Mouse (Mus musculus): ENCODE measurements around the gene Cwc22. TPM values are rescaled to one million over a fixed set of nuclear protein-coding genes. Genes with fewer than 3 reads are reported as not detected.

The Cwc22 gene
- total and polyA plus RNA-seq, 3 experiments: 2.1 to 15.5 (median 10.7) TPM

GRCm38 (mm10) chr2:77941944-77942343 is 4.2 kb downstream of the Cwc22 start:
- 89% methylated on average over 2 of the region's 2 CpGs for WGBS

DNA sequence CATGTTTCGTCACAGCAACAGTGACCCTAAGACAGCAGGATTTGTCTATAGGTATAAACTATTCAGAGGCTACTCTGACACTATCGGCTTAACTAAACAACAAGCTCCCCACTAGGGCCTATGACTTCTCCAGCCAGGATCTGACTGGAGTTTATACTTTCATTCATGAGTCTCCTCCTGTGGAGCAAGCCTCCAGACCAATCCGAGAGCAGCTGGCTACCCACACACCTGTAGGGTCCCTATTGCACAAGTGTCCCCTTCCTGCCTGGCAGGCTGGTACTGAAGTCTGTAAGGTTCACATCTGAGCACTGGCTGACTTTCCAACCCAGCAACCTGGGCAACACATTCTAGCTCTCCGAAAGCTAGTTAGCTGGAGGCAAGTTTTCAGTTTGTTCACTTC is 7.9 kb downstream of the Cwc22 start:
- Histone ChIP-seq H3K9ac (ENCODE audit: low read depth, low read length) (no peak overlapping the region), H3K27me3 (ENCODE audit: control insufficient read depth, insufficient read depth, low read length) (no peaks in the 10 kb centered on the region), H3K4me1 (ENCODE audit: control insufficient read depth, insufficient read depth, low read length) (no peaks in the 10 kb centered on the region), H3K27ac (no peak overlapping the region), H3K79me2 (replicated peaks; ENCODE audit: control insufficient read depth, insufficient read depth, low read length) (no peaks in the 10 kb centered on the region; the same call in 1 of the 2 replicates), H3K4me3 (no peak overlapping the region), H3K36me3 (ENCODE audit: control insufficient read depth, insufficient read depth, low read length) (peaks cover 2% of the 10 kb centered on the region)
- 96% methylated on average over 4 of the region's 4 CpGs for WGBS
- intact Hi-C loops (cut with DNase I): no loop called here
- no peak for DNase-seq
- no peak for TF ChIP-seq CTCF (IDR thresholded peaks at IDR 0.05)
- no peak for TF ChIP-seq POLR2A (IDR thresholded peaks at IDR 0.05; ENCODE audit: insufficient read depth, low read depth, low read length)
- TF ChIP-seq EP300 (IDR thresholded peaks at IDR 0.05; ENCODE audit: insufficient read depth, low read depth, low read length): no peak

More at GRCm38 (mm10) chr2:77941944-77942343, 4.2 kb downstream of the Cwc22 start:
- H3K36me3 ChIP-seq (ENCODE audit: control insufficient read depth, insufficient read depth, low read length): peaks cover 7% of the 10 kb centered on the region
- H3K27me3 ChIP-seq (ENCODE audit: control insufficient read depth, insufficient read depth, low read length): no peaks in the 10 kb centered on the region
- H3K9ac ChIP-seq (ENCODE audit: low read depth, low read length): no peak overlapping the region
- TF ChIP-seq POLR2A (IDR thresholded peaks at IDR 0.05; ENCODE audit: insufficient read depth, low read depth, low read length) (no peak), CTCF (IDR thresholded peaks at IDR 0.05) (no peak), EP300 (IDR thresholded peaks at IDR 0.05; ENCODE audit: insufficient read depth, low read depth, low read length) (no peak)
- no peak overlapping the region for H3K4me3 ChIP-seq
- no peak for DNase-seq
- H3K79me2 ChIP-seq (replicated peaks; ENCODE audit: control insufficient read depth, insufficient read depth, low read length): peaks cover 2% of the 10 kb centered on the region
- H3K4me1 ChIP-seq (ENCODE audit: control insufficient read depth, insufficient read depth, low read length): no peaks in the 10 kb centered on the region; the same call in 1 of the 2 replicates
- intact Hi-C loops (cut with DNase I): no loop called here
- H3K27ac ChIP-seq: no peak overlapping the region

DNA sequence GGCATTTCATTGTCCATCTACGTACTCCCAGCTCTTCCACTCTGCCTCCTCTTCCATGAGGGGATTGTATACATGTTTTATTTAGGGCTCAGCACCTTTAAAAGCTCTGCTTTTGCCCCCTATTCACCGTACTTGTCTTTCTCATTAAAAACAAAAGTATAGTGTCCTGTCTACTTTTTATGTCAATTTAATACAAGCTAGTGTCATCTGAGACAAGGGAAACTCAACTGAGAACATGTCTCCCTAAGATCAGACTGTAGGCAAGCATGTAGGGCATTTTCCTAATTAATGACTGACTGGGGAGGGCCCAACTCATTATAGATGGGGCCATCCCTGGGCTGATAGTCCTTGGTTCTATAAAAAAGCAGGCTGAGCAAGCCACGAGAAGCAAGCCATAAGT is 8.4 kb downstream of the Cwc22 start:
- TF ChIP-seq POLR2A (IDR thresholded peaks at IDR 0.05; ENCODE audit: insufficient read depth, low read depth, low read length): no peak
- TF ChIP-seq CTCF (IDR thresholded peaks at IDR 0.05): no peak
- no peak for TF ChIP-seq EP300 (IDR thresholded peaks at IDR 0.05; ENCODE audit: insufficient read depth, low read depth, low read length)
- 78% methylated on average over 3 of the region's 3 CpGs for WGBS
- intact Hi-C loops (cut with DNase I): no loop called here

DNA sequence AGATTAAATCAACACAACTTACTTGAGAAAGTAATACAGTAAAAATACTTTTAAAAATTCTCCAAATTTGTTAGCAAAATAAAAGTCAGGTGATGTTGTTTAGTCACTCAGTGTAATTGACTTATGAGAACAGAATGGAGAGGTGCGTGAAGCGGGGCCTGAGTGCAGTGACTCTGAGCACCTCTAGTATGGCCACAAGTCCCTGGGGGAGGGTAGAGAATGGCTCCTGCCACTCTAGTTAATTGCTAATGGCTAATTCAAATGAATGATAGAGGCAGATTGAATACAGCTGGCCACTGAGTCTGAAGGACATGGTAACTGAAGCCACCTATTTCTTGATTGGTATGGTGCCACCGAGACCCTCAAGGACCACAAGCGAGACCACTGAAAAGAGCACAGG is 12.0 kb downstream of the Cwc22 start:
- Histone ChIP-seq H3K27ac (no peak overlapping the region), H3K27me3 (ENCODE audit: control insufficient read depth, insufficient read depth, low read length) (no peaks in the 10 kb centered on the region), H3K4me3 (no peak overlapping the region), H3K36me3 (ENCODE audit: control insufficient read depth, insufficient read depth, low read length) (no peaks in the 10 kb centered on the region; the same call in 1 of the 2 replicates), H3K4me1 (ENCODE audit: control insufficient read depth, insufficient read depth, low read length) (no peaks in the 10 kb centered on the region), H3K9ac (ENCODE audit: low read depth, low read length) (no peak overlapping the region), H3K79me2 (replicated peaks; ENCODE audit: control insufficient read depth, insufficient read depth, low read length) (no peaks in the 10 kb centered on the region; the same call in 1 of the 2 replicates)
- 96% methylated on average over 4 of the region's 4 CpGs for WGBS
- DNase-seq: no peak
- TF ChIP-seq CTCF (IDR thresholded peaks at IDR 0.05) (no peak), POLR2A (IDR thresholded peaks at IDR 0.05; ENCODE audit: insufficient read depth, low read depth, low read length) (no peak), EP300 (IDR thresholded peaks at IDR 0.05; ENCODE audit: insufficient read depth, low read depth, low read length) (no peak)
- intact Hi-C loops (cut with DNase I): no loop called here

More for the DNA sequence above, 8.4 kb downstream of the Cwc22 start:
- Histone ChIP-seq H3K4me3 (no peak overlapping the region), H3K4me1 (ENCODE audit: control insufficient read depth, insufficient read depth, low read length) (no peaks in the 10 kb centered on the region), H3K79me2 (replicated peaks; ENCODE audit: control insufficient read depth, insufficient read depth, low read length) (no peaks in the 10 kb centered on the region; the same call in 1 of the 2 replicates), H3K27ac (no peak overlapping the region), H3K36me3 (ENCODE audit: control insufficient read depth, insufficient read depth, low read length) (peaks cover 2% of the 10 kb centered on the region), H3K9ac (ENCODE audit: low read depth, low read length) (no peak overlapping the region), H3K27me3 (ENCODE audit: control insufficient read depth, insufficient read depth, low read length) (no peaks in the 10 kb centered on the region)
- no peak for DNase-seq

DNA sequence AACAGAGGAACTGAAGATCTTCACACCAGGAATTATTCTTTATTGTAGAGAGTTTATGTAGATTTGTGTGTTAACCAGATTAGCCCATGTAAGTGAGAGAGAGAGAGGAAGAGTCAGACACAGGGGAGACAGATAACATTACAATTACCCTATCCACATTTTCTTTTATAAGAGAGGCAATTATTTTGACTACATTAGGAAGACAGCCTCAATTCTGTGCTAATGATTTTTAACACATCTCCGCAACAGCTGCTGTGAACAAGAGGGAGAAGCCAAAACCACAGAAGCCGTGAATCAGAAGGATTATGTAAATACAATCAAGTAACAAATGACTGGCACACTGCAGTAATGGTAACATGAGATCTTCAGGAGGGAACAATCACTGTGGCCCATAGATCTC is 12.5 kb downstream of the Cwc22 start:
- Histone ChIP-seq H3K27me3 (ENCODE audit: control insufficient read depth, insufficient read depth, low read length) (no peaks in the 10 kb centered on the region), H3K27ac (no peak overlapping the region), H3K79me2 (replicated peaks; ENCODE audit: control insufficient read depth, insufficient read depth, low read length) (no peaks in the 10 kb centered on the region; the same call in 1 of the 2 replicates), H3K9ac (ENCODE audit: low read depth, low read length) (no peak overlapping the region), H3K36me3 (ENCODE audit: control insufficient read depth, insufficient read depth, low read length) (no peaks in the 10 kb centered on the region; the same call in 1 of the 2 replicates), H3K4me3 (no peak overlapping the region), H3K4me1 (ENCODE audit: control insufficient read depth, insufficient read depth, low read length) (no peaks in the 10 kb centered on the region)
- DNase-seq: no peak
- WGBS: 82% methylated on average over 2 of the region's 2 CpGs
- intact Hi-C loops (cut with DNase I): no loop called here
- TF ChIP-seq CTCF (IDR thresholded peaks at IDR 0.05) (no peak), EP300 (IDR thresholded peaks at IDR 0.05; ENCODE audit: insufficient read depth, low read depth, low read length) (no peak), POLR2A (IDR thresholded peaks at IDR 0.05; ENCODE audit: insufficient read depth, low read depth, low read length) (no peak)

GRCm38 (mm10) chr2:77931958-77932357 is 14.2 kb downstream of the Cwc22 start:
- H3K9ac ChIP-seq (ENCODE audit: low read depth, low read length): no peak overlapping the region
- TF ChIP-seq CTCF (IDR thresholded peaks at IDR 0.05) (no peak), POLR2A (IDR thresholded peaks at IDR 0.05; ENCODE audit: insufficient read depth, low read depth, low read length) (no peak), EP300 (IDR thresholded peaks at IDR 0.05; ENCODE audit: insufficient read depth, low read depth, low read length) (no peak)
- WGBS: 77% methylated on average over 1 of the region's 1 CpGs
- intact Hi-C loops (cut with DNase I): no loop called here
- no peak overlapping the region for H3K4me3 ChIP-seq
- no peak for DNase-seq
- H3K4me1 ChIP-seq (ENCODE audit: control insufficient read depth, insufficient read depth, low read length): no peaks in the 10 kb centered on the region
- H3K79me2 ChIP-seq (replicated peaks; ENCODE audit: control insufficient read depth, insufficient read depth, low read length): no peaks in the 10 kb centered on the region
- no peaks in the 10 kb centered on the region for H3K27me3 ChIP-seq (ENCODE audit: control insufficient read depth, insufficient read depth, low read length)
- H3K36me3 ChIP-seq (ENCODE audit: control insufficient read depth, insufficient read depth, low read length): no peaks in the 10 kb centered on the region; the same call in 1 of the 2 replicates
- H3K27ac ChIP-seq: no peak overlapping the region

All from heart, adult 2 months (tissue).